Mouse (Mus musculus) brown adipose tissue, adult 24 weeks (tissue): ENCODE data around the gene Wdr31. TPM values are rescaled to one million over a fixed set of nuclear protein-coding genes. Genes with fewer than 3 reads are reported as not detected.

Source experiments
- H3K27ac ChIP-seq: fragments of 200-500 bp; replicated peaks from 2 replicates; pipeline ENCODE4 v1.5.1; 2012; ENCODE audit warnings: low read depth, mild to moderate bottlenecking, low read length
- H3K4me1 ChIP-seq: fragments of 200-500 bp; 2 replicates; pipeline ENCODE4 v1.6.1; 2012; ENCODE audit warnings: low read length, mixed read lengths; ENCODE audit not compliant: control insufficient read depth, insufficient read depth, insufficient read length
- H3K4me3 ChIP-seq: fragments of 200-500 bp; 2 replicates; pipeline ENCODE4 v1.5.1; 2012; ENCODE audit warnings: low read depth, mild to moderate bottlenecking, low read length, moderate library complexity; ENCODE audit not compliant: insufficient read depth
- polyA plus RNA-seq: library from polyadenylated mRNA; stranded (reverse); fragments of >200 nt; gene quantifications from 2 replicates; pipeline ENCODE4 v1.2.4, GENCODE M21; 2012; ENCODE audit not compliant: missing spikeins, insufficient read depth, insufficient read length

Wdr31 gene
- polyA plus RNA-seq, 1 experiment: not detected

DNA sequence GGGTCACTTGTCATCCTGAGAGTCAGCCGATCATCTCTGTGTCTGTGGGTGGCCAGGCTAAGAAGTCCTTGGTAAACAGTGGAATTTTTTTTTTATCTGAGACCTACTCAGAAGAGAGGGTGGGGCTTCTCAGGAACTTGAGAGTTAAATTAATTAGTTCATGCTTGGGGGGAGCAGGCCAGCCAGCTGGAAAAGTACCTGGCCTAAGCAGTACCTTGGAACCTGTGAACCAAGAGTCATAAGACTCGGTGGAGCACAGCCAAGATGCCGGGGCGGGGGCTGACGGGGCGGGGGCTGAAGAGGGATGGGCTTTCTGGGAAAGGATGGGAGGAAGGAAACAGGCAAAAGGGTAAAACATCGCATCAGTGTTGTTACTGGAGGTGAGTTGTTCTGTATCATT is 32.8 kb downstream of the Wdr31 start:
- no peak overlapping the region for H3K27ac ChIP-seq
- no peak overlapping the region for H3K4me3 ChIP-seq
- no peaks in the 10 kb centered on the region for H3K4me1 ChIP-seq

DNA sequence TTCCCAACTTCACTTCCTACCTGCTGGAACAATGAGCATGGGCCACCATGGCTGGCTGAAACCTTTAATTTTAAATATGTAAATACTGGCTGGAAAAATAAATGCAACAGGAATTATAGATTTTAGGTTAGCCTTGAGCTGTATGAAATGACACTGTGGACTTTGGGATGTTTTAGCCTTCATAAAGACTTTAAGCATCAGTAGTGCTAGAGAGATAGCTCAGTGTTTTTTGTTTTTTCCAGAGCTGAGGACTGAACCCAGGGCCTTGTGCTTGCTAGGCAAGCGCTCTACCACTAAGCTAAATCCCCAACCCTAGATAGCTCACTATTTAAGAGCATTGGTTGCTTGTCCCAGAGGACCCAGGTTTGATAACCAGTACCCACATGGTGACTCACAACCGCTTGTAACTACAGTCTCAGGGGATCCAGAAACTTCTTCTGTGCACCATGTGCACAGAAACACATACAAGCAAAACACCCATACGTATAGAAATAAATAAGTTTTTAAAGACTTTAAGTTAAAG is 33.4 kb downstream of the Wdr31 start:
- Histone ChIP-seq H3K4me1 (no peaks in the 10 kb centered on the region), H3K4me3 (no peak overlapping the region), H3K27ac (no peak overlapping the region)

DNA sequence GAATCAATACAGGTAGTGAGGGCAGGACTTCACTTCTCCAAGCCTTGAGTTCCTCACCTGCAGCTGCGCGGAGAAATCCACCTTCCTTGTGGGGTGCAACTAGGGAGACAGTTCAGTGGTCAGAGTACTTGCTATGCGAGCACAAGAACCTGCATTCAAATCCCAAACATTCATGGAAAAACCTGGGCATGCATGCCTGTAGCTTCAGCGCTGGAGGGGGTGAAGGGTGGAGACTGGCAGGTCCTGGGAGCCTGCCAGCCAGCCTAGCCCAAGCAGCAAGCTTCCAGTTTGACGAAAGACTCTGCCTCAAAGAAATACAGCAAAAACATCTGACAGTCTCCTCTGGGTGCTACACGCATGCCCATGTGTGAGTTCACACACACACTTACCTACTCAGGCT is 35.6 kb downstream of the Wdr31 start, which contains the start of gene Rnf183:
Gene Rnf183, minus strand, starts transcription at position 172 of the 400 bp plus-strand sequence.
- Histone ChIP-seq H3K4me3 (no peak within 1 kb of the TSS), H3K27ac (no peak within 1 kb of the TSS), H3K4me1 (no peaks in the 10 kb centered on the region)

DNA sequence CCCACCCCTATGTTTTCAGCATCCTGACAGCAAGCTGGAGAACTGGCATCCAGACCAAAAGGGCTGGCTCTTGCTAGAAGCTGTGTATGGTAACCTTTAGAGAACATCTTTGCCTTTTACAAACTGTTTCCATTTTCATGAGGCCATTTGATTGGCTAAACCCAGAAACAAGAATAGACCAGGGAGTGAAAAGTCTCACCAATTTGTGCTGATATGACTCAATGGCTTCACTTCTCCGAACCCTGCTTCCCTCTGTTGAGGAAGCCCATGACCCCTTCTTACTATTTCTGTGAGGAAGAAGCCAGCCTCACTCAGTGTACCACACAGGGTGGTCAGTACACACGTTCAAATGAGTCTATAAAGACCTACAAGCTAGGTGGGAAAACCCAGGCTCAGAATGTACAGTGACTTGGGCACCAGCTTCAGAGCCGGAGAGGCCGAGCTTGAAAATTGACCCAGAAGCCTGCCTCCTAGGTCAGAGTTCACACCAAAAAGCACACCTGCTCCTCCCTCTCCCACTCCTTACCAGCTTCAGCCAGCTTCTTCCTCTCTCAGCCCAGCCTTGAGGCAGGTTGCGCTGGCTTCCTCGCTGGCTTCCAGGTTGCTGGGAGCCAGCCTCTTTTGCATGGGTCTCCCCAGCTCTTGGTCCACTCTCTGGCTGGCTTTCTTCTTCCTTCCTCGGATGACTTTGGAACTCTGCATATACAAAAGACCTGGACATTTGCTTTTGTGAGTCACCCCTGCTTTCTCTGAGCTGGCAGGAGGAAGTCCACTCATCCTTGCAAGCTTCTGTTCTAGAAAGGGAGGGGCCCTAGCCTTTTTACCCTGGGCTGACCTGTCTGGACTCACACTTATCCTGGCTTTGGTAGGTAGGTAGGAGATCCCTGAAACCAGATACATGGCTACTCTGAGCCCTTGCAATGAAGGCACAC is 36.5 kb downstream of the Wdr31 start:
- H3K27ac ChIP-seq: no peak overlapping the region
- no peak overlapping the region for H3K4me3 ChIP-seq
- H3K4me1 ChIP-seq: no peaks in the 10 kb centered on the region

DNA sequence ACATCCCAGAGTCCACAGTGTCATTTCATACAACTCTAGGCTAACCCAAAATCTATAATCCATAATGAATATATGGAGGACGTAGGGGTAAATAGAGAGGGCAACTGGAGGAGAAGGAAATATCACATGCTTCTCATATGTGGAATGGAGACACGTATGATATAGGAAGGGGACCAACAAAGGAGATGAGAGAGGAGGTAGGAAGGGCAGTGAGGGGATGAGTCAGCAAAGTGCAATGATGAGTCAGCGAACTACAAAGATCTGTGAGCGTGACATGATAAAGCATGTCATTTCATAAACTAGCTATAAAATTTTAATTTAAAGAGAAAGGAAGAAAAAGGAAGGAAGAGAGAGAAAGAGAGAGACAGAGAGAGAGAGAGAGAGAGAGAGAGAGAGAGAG is 39.2 kb downstream of the Wdr31 start:
- H3K4me1 ChIP-seq: 0 out of 2 replicates have a peak, but pooled peaks cover 3% of the 10 kb centered on the region
- H3K27ac ChIP-seq: no peak overlapping the region
- H3K4me3 ChIP-seq: no peak overlapping the region

DNA sequence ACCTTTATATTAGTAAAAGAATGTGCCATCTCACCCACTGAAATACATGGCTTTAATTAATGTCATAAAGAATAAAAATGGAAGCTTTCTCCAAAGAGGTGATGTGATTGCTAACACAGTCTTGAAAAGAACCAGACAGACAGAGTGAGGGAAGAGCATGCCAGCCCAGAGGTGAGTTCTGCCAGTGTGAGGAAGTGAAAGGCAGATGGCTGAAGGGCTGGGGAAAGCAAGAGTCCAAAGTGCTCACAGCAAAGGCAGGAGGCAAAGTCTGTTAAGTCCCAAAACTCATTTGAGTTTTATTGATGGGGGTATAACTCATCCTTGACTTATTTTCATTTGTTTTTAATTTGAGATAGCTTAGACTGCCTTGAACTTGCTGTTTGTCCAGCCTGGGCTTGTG is 40.0 kb downstream of the Wdr31 start:
- Histone ChIP-seq H3K4me1 (peaks cover 7% of the 10 kb centered on the region; the same call in 1 of the 2 replicates), H3K4me3 (no peak overlapping the region), H3K27ac (no peak overlapping the region)

DNA sequence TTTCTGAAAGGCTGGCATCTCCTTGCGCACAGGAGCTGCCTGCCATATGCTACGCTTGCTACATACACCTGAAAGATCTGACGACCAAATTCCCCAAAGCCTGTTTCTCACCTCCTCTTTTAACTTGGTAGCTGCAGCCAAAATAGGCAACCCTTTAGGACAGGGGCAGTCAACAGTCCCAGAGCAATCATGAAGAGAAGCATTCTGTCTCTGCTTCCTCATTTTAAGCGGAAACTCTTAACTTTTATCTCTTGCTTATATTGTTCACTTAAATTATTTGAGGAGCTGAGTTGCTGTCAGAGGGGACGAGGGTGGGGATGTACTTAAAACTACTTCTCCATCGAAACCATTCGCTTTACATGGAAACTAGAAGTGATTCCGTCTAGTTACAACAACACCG is 41.1 kb downstream of the Wdr31 start:
- Histone ChIP-seq H3K27ac (no peak overlapping the region), H3K4me1 (peaks cover 7% of the 10 kb centered on the region; the same call in 1 of the 2 replicates), H3K4me3 (no peak overlapping the region)

DNA sequence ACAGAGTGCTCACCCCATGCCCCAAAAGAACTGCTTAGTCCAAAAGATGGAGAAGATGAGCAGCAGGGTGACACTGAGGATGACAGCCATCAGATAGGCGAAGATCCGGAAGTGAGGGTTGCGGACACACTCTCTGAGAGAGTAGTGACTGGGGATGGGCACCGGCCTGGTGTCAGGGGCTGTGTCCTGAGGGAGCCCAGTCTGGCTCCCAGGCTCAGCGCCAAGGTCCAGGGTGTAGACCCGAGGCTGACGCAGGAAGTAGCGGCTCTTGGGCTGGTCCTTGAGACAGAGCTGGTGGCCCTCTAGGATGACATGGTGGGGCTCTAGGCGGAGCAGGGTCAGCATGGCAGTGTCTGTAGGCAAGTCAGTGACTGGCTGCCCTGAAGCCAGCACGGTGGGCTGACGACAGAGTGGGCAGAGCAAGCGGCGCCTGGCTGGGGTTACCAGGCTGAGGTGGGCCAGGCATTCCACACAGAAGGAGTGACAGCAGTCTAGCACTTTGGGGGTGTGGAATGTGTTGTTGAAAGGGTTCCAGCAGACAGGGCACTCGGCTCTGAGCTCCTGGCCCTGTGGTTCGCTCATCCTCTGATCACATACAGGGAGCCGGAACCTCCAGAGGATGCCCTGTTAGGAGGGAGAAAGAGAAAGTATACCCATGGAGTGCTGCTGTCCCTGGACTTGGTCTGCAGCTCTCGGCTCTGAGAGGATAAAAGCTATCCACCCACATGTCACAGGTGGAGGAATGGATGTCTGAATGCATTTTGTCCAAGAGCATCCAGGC is 42.5 kb downstream of the Wdr31 start:
- Histone ChIP-seq H3K4me3 (no peak overlapping the region), H3K27ac (no peak overlapping the region), H3K4me1 (peaks cover 7% of the 10 kb centered on the region; the same call in 1 of the 2 replicates)

DNA sequence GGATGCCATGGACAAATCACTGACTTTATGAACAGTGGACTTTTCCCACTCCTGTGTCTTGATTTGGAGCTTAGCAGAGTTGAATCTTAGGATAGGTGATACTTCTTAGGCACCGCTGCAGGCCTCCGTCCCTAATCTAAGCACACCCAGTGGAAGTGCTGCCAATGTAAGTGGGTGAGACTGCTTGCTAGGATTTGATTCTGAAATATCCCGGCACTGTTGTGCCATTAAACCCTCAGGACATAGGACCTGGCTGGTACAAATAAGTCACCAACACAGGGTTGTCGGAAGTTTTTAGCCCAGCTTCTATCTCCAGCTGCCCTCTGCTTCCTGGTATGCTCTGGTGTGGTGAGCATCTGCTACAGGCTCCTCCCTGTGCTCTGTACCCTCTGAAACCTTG is 44.8 kb downstream of the Wdr31 start:
- H3K4me1 ChIP-seq: peaks cover 7% of the 10 kb centered on the region; the same call in 1 of the 2 replicates
- no peak overlapping the region for H3K4me3 ChIP-seq
- no peak overlapping the region for H3K27ac ChIP-seq

DNA sequence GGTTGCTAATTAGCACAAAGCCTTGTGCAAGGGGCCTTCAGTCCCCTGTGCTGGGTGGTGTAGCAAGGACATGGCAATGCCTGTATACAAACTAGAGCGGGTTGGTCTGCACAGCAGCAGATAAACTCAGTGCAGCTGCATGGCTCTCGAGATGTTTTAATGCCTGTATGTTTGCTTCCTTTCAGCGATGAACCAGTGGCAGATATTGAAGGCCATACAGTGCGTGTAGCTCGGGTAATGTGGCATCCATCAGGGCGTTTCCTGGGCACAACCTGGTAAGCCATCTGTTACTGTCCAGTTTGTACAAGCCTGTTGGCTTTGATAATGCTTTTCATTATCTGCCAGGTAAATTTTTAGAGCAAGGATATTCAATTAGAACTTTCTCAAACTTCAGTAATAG is 51.6 kb downstream of the Wdr31 start:
- Histone ChIP-seq H3K4me3 (no peak overlapping the region), H3K27ac (no peak overlapping the region), H3K4me1 (no peaks in the 10 kb centered on the region)

DNA sequence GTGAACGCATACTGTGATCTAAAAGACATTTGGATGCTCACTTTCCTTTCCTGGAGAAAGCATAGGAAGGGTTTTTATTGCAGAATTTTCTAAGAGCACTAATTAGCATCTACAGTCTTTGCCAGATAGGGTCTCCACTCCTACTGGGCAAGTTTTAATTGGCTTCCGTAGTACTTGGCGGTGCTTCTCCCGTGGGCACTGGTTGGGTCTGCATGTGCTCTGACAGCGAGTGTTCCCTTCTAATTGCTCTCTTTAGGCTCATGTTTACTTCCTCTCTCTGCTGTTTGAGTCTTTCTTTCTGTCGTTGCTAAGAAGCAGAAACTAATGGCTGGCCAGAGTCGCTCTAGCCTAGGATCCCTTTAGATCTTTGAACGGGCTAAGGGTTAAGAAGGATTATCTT is 52.2 kb downstream of the Wdr31 start:
- H3K4me3 ChIP-seq: no peak overlapping the region
- no peak overlapping the region for H3K27ac ChIP-seq
- H3K4me1 ChIP-seq: no peaks in the 10 kb centered on the region

DNA sequence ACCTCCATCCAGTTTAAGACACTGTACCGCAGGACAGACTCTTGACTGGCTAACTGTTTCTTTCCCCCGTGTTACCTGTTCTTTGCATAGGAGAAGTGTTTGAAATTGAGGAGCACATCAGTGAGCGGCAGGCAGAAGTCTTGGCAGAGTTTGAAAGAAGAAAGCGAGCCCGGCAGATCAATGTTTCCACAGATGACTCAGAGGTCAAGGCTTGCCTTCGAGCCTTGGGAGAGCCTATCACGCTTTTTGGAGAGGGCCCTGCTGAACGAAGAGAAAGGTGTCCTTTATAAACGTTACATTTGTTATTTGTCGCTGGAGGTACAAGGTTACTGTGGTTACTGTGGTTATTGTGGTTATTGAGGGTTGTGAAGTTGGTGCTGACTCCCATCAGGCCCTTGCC is 59.1 kb downstream of the Wdr31 start:
- H3K4me1 ChIP-seq: peaks cover 6% of the 10 kb centered on the region; the same call in 1 of the 2 replicates
- H3K27ac ChIP-seq: no peak overlapping the region
- H3K4me3 ChIP-seq: no peak overlapping the region

DNA sequence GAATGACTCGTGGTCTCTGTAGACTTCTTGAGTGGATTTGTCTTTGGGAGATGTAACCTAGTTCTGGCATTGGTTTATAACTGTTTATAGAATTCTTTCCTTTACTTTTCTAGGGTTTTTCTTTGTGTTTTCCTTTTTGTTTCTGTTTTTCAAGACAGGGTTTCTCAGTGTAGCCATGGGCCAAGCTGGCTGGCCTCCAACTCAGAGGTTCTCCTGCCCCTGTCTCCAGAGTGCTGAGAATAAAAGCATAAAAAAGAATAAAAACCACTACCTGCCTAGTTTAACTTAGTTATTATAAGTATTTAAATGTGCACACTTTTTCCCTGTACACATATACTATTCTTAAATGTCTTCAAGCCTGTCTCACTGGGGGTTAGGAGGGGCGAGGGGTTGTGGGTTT is 60.4 kb downstream of the Wdr31 start:
- Histone ChIP-seq H3K4me1 (peaks cover 9% of the 10 kb centered on the region; the same call in 1 of the 2 replicates), H3K4me3 (no peak overlapping the region), H3K27ac (no peak overlapping the region)

DNA sequence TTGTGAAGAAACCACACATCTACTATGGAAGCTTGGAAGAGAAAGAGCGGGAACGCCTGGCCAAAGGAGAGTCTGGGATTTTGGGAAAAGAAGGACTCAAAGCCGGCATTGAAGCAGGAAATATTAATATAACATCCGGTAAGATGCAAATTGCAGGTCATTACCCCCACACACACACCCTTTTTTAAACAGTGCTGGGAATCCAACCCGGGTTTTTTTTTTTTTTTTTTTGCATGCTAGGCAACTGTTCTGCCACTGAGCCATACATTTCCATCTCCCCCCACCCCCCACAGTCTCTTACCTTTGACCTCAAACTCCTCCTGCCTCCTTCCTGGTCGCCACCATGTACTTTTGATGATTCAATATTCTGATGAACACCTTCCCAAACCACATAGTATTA is 61.1 kb downstream of the Wdr31 start:
- Histone ChIP-seq H3K4me3 (peak overlapping the region; percentile 93), H3K27ac (peak overlapping the region; percentile 89), H3K4me1 (peaks cover 12% of the 10 kb centered on the region)

DNA sequence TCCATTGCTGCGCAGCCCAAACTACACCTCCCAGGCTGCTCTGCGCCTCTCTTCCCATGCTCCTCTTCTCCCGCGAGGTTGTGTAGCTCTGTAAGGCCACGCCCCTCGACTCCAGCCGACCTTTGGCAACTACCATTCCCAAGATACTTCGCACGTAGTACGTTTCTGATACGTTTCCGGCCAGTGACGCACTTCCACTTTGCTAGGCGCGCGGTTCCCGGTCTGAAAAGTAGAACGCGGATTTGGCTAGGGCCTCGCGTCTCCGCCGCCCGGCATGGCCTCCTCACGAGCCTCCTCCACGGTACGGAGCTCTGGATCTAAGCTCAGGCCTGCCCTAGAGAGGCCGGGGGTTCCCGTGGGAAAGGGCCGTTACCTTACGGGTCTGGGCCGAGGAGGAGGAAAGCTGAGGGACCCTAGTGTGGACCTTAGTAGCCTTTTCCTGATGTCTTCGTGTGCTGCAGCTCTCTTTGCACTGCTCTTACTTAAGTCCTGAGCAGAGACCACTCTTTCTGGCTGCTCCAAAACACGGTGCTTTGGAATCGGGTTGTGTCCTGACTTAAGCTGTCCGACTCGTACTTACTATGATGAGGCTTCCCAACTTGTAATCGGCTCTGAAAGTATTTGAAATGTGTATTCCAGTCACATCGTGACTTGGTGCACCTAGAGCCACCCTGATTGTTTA is 62.0 kb downstream of the Wdr31 start, which contains the start of the genes Cdc26 and Prpf4:
Gene Cdc26, minus strand, starts transcription at position 42 of the 682 bp plus-strand sequence.
Gene Prpf4, plus strand, starts transcription at position 197 of the 682 bp plus-strand sequence.
- peak within 1 kb of the TSS; percentile 89 for H3K27ac ChIP-seq

More for the DNA sequence above, 62.0 kb downstream of the Wdr31 start, which contains the start of the genes Cdc26 and Prpf4:
- peaks cover 13% of the 10 kb centered on the region for H3K4me1 ChIP-seq
- H3K4me3 ChIP-seq: peak within 1 kb of the TSS; percentile 93
